Mouse (Mus musculus): ENCODE results near the gene Gm21885. TPM values are rescaled to one million over a fixed set of nuclear protein-coding genes. Genes with fewer than 3 reads are reported as not detected.

Gene Gm21885
- polyA plus RNA-seq, 1 experiment from 2014 or later = not detected

DNA sequence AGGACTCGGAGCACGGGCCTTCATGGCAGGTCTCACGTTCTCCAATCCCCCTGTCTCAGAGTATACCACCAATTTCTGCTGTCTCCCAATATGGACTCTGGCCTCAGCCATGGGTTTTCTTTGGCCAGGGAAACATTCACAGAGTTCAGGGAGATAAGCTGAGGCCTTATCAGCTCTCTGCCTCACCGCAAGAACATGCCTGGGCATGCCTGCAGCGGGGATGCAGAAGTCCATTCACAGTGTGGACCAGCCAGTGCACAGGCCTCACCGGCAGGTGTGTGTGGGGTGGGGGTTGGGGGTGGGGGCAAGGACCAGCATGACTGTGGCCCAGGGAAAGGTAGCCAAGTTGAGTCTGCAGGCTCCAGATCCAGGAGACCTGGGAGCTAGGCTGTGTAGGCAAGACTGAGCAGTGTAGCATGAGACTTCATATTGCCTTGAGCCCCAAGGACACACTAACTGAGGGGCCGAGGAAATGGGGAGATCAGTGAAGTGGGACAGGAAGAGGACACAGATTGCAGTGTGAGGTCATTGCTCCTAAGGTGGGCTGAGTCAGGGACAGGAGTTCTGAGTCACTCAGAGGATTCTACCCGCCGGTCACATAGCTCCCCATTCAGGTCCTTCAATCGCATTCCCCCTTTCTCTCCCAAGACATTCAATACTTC is 7.3 kb upstream of the Gm21885 start:
- 91% methylated on average over 10 of the region's 10 CpGs for WGBS
- Histone ChIP-seq H3K27me3 (ENCODE audit: poor library complexity, severe bottlenecking) (no peaks in the 10 kb centered on the region), H3K36me3 (replicated peaks) (no peaks in the 10 kb centered on the region), H3K4me1 (peaks cover 25% of the 10 kb centered on the region), H3K4me3 (no peak overlapping the region), H3K9me3 (no peaks in the 10 kb centered on the region), H3K27ac (0 out of 2 replicates have a peak overlapping the region, but pooled peaks have one; percentile 58)
- DNase-seq (ENCODE audit: extremely low spot score, low spot score) = no peak

DNA sequence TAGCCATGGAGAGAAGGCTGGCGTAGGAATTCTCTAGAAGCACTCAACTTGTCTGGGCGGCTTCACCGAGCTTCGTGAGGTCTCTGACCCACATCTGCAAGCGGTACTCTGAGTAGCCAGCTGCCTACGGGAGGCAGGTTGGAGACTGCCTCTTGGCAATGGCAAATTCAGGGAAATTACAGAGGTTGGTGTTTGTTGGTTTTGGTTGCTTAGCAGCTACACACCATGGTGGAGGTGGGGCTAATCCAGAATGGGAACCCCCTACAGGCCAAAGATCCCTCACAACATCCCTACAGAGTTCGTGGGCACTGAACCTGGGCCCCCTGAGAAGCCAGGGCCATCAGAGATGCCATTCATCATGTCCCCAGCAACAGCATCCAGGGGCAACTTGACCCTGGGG is 6.4 kb upstream of the Gm21885 start:
- WGBS = 83% methylated on average over 7 of the region's 7 CpGs
- no peak overlapping the region for H3K27ac ChIP-seq
- peaks cover 27% of the 10 kb centered on the region for H3K4me1 ChIP-seq
- no peaks in the 10 kb centered on the region for H3K27me3 ChIP-seq (ENCODE audit: poor library complexity, severe bottlenecking)
- no peak for DNase-seq (ENCODE audit: extremely low spot score, low spot score)
- no peaks in the 10 kb centered on the region for H3K36me3 ChIP-seq (replicated peaks)
- no peak overlapping the region for H3K4me3 ChIP-seq
- H3K9me3 ChIP-seq = no peaks in the 10 kb centered on the region

DNA sequence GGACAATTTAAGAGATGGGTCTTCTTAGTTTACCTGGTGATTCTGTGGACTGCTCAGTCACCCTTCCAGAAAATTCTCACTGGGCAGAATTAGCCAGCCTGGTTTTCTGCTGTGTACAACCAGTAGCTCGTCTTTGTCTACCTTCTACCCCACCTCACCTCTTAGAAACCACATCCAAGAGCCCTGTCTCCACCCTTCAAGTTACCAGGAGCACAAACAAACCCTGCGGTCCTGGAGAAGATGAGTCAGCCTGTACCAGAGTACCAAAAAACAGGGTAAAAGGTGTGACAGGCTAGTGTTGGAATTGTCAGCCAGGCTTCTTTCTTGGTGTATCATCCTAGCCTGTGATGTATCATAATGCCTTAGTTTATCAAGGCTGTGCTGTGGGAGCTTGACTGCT is 6.0 kb upstream of the Gm21885 start:
- no peak overlapping the region for H3K27ac ChIP-seq
- H3K36me3 ChIP-seq (replicated peaks) = no peaks in the 10 kb centered on the region
- no peak overlapping the region for H3K4me3 ChIP-seq
- H3K9me3 ChIP-seq = no peaks in the 10 kb centered on the region
- H3K27me3 ChIP-seq (ENCODE audit: poor library complexity, severe bottlenecking) = no peaks in the 10 kb centered on the region
- H3K4me1 ChIP-seq = peaks cover 31% of the 10 kb centered on the region
- 92% methylated on average over 2 of the region's 2 CpGs for WGBS
- no peak for DNase-seq (ENCODE audit: extremely low spot score, low spot score)

DNA sequence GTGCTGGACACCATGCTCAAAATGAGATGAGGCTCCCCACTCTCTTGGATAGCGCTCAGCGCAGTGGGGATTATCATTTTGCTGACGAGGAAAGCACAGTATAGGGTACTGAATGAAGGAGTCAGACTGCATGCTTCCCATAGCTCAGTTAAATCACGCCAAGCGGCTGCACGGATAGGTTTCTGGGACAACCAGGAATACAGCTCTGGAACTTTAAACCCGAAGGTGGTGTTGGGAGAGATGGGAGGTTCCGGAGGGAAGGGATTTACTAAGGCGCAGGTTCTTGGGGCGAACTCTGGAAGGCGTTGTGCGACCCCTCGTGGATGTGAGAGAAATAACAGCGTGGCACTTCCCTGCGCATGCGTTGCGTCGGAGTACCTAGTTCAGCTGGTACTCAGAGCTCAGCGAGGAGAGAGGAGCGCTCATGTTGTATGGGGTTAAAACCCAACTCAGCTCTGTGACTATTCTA is 4.8 kb upstream of the Gm21885 start:
- 0 out of 2 replicates have a peak, but pooled peaks cover 4% of the 10 kb centered on the region for H3K36me3 ChIP-seq (replicated peaks)
- H3K27me3 ChIP-seq (ENCODE audit: poor library complexity, severe bottlenecking) = no peaks in the 10 kb centered on the region
- no peaks in the 10 kb centered on the region for H3K9me3 ChIP-seq
- H3K4me1 ChIP-seq = peaks cover 37% of the 10 kb centered on the region
- peak; percentile 91 for DNase-seq (ENCODE audit: extremely low spot score, low spot score)
- H3K27ac ChIP-seq = peak overlapping the region; percentile 73
- peak overlapping the region; percentile 40 for H3K4me3 ChIP-seq
- WGBS = 8% methylated on average over 20 of the region's 20 CpGs

DNA sequence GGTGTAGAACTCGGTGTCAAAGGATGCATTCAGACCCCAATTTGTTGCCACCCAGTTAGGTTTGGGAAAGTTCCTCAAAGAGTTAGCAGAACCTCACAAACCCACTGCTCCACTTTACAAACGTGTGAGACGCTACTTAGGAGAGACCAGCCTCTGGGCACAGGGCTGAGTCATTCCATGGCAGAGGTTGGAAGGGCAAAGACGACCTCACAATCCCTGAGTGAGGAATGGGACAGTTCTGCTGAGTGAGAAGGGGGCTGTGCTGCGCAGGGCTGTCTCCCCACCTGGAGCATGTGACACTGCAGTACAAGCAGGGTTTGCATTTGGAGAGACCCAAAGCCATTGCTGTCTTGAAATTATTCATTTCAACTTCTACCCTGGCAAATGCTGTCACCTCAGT is 618 bp downstream of the Gm21885 start:
- Histone ChIP-seq H3K9me3 (no peaks in the 10 kb centered on the region), H3K4me3 (no peak overlapping the region), H3K27me3 (ENCODE audit: poor library complexity, severe bottlenecking) (no peaks in the 10 kb centered on the region), H3K27ac (no peak overlapping the region), H3K36me3 (replicated peaks) (peaks cover 48% of the 10 kb centered on the region), H3K4me1 (peaks cover 16% of the 10 kb centered on the region)
- WGBS = 75% methylated on average over 5 of the region's 5 CpGs
- DNase-seq (ENCODE audit: extremely low spot score, low spot score) = no peak

DNA sequence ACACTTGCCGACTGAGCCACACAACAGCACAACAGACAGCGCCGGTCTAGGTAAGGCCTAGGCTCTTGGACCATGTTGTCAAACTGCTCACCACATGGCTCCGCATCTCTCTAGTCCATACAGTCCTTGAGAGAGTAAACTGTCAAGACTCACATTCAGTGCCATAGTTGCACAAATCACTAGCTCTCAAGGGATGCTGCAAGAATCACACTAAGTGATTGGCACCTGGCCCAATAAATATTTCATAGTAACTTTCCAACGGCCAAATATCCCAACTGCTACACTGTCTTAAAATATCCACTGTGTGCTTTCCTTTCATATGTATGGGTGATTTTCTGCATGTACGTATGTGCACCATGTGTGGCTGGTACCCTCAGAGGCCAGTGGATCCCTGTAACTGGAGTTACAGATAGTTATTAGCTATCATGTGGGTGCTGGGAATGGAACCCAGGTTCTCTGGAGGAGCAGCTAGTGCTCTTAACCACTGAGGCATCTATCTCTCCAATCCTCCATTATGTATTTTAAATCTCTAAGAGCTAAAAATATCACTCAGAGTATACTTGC is 1.9 kb downstream of the Gm21885 start:
- DNase-seq (ENCODE audit: extremely low spot score, low spot score) = no peak
- whole genome bisulfite sequencing = 96% methylated on average over 6 of the region's 6 CpGs
- H3K4me1 ChIP-seq = peaks cover 12% of the 10 kb centered on the region
- no peak overlapping the region for H3K4me3 ChIP-seq
- H3K27me3 ChIP-seq (ENCODE audit: poor library complexity, severe bottlenecking) = no peaks in the 10 kb centered on the region
- no peaks in the 10 kb centered on the region for H3K9me3 ChIP-seq
- H3K27ac ChIP-seq = no peak overlapping the region
- H3K36me3 ChIP-seq (replicated peaks) = peaks cover 61% of the 10 kb centered on the region

DNA sequence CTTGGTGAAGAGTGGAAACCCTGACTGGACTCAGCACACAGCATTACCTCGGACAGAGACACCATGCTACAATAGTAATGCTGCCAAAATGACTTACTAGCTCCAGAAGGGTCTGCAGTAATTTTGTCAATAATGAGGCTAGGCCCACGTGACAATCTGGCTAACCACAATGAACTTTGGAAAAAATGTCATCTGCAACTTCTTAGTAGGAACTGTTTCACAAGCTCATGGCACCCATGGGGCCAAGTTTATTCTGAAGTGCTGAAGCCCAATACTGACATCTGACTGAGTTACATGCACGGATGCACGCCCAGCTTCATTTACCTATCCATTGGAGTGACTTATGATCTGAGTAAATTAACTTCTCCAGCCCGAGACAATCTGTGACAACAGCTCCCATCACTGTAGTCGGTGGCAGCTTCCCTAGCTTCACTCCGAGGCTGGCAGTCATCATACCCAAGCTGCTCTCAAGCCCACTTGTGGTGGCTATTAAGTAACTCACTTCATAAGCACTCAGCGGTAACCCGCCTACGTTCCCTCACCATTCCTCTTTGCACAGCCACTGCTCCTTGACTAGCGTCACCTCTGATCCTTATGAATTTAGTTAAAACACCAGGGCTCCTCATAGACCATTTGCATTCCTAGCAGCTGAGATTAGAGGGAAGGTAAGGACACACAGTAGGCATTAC is 4.4 kb downstream of the Gm21885 start:
- WGBS = 92% methylated on average over 11 of the region's 11 CpGs
- Histone ChIP-seq H3K27me3 (ENCODE audit: poor library complexity, severe bottlenecking) (no peaks in the 10 kb centered on the region), H3K36me3 (replicated peaks) (peaks cover 85% of the 10 kb centered on the region), H3K27ac (no peak overlapping the region), H3K4me1 (peaks cover 3% of the 10 kb centered on the region), H3K4me3 (no peak overlapping the region), H3K9me3 (no peaks in the 10 kb centered on the region)
- DNase-seq (ENCODE audit: extremely low spot score, low spot score) = no peak

DNA sequence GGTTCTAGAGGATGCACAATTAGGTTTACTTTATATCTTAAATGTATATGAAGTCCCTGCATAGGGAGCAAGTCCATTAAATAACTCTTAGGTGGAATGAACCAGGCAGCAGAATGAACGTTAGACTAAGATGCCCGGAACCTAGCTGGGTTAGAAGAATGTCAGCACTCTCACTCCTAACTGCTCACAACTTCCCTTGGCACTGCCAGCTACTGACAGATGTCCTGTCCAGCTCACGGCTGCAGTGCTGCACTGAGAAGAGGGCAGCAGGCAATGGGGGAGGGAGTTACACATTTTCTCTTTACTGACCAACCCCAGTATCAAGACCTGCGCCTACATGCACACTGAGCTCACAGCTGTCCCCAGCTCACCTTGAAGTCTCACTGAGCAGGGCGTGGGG is 5.4 kb downstream of the Gm21885 start:
- WGBS = 95% methylated on average over 5 of the region's 5 CpGs
- DNase-seq (ENCODE audit: extremely low spot score, low spot score) = no peak
- H3K4me1 ChIP-seq = no peaks in the 10 kb centered on the region
- H3K36me3 ChIP-seq (replicated peaks) = peaks cover 92% of the 10 kb centered on the region
- H3K27ac ChIP-seq = no peak overlapping the region
- no peaks in the 10 kb centered on the region for H3K27me3 ChIP-seq (ENCODE audit: poor library complexity, severe bottlenecking)
- no peak overlapping the region for H3K4me3 ChIP-seq
- no peaks in the 10 kb centered on the region for H3K9me3 ChIP-seq

DNA sequence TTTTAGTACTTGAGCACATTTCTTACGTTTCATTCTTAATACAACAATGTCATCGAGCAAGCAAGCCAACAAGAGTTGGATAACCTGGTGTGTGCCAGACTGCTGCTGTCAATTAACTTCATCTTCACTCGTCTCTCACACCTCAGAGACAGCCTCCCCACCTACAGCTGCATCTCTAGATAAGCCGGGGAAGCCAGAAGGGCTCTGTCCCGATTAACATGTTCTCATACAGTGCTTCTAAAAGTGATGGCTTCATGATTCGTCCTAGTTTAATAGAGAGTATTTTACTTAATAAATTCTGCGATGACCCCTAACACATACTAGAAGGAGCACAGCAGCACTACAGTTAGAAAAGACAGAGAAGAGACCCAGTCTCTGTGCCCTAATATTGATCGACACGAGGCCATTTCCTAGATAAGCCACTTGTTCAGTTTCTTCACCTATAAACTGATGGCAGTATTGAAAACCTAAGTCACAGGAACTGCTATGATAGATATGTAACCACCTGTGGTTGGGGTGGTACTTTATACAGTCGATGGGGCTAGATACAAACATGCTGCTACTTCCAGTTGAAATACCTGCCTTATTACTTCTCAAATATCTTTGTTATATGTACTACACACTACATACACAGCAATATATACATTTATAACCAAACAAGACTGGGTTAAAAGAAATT is 8.5 kb downstream of the Gm21885 start:
- Histone ChIP-seq H3K4me3 (no peak overlapping the region), H3K9me3 (no peaks in the 10 kb centered on the region), H3K27ac (no peak overlapping the region), H3K27me3 (ENCODE audit: poor library complexity, severe bottlenecking) (no peaks in the 10 kb centered on the region), H3K4me1 (no peaks in the 10 kb centered on the region), H3K36me3 (replicated peaks) (peaks cover 100% of the 10 kb centered on the region)
- 94% methylated on average over 10 of the region's 10 CpGs for WGBS
- DNase-seq (ENCODE audit: extremely low spot score, low spot score) = no peak

DNA sequence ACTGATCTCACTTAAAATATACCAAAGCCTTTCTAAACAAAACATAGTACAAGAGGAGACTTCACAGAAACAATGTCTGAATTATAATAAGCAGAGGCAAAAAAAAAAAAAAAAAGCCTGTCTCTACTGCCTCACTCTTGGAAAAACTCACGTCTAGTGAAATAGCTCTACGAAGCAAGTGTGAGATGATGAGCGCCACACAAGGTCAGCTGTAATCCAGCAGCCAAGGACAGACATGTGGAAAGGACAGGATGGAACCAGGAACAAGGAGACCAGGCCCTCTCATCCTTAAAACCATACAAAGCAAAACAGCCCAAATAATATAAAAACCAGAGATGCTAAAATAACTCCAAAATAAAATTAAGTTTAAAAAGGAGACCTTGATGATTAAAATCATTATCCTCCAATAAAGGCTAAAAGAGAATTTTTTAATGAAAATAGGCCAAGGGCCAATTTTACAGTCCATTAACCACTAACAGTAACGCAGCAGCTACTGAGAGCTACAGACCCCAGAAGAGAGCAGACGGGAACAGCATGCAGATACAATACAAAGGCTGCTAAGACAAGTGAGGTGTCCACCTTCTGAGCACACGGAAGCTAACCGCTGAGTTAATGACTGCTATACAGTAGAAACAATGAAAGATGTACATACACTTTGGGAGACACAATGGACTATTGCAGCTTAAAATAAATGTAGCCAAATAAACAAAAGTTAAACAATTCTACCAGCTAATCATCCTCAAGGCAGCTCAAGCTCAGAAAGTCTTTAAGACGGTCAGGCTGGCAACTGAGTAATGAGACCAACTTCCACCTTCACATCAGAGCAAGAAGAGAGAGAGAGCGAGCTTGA is 13.5 kb downstream of the Gm21885 start:
- 83% methylated on average over 9 of the region's 9 CpGs for WGBS
- DNase-seq (ENCODE audit: extremely low spot score, low spot score) = no peak
- Histone ChIP-seq H3K4me1 (no peaks in the 10 kb centered on the region), H3K36me3 (replicated peaks) (peaks cover 100% of the 10 kb centered on the region), H3K4me3 (no peak overlapping the region), H3K9me3 (no peaks in the 10 kb centered on the region), H3K27ac (no peak overlapping the region), H3K27me3 (ENCODE audit: poor library complexity, severe bottlenecking) (no peaks in the 10 kb centered on the region)

DNA sequence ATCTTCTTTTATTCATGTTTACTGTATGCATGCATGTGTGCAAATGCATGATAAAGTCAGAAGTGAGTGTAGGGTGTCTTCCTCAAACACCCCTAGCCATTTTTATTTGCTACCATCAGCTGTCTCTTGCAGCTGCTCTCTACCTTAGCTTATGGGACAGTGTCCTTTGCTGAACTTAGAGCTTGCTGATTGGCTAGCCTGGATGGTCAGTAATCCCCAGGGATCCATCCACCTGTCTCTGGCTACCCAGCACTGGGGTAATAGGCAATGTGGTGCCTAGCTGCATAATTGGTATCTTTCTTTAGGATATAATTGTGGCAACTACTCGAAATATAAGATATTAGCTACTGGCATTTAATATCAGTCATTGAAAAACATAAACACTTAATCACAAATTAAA is 31.1 kb downstream of the Gm21885 start:
- Histone ChIP-seq H3K36me3 (replicated peaks) (peaks cover 59% of the 10 kb centered on the region), H3K4me1 (peaks cover 34% of the 10 kb centered on the region), H3K4me3 (no peak overlapping the region), H3K9me3 (no peaks in the 10 kb centered on the region), H3K27ac (no peak overlapping the region), H3K27me3 (ENCODE audit: poor library complexity, severe bottlenecking) (no peaks in the 10 kb centered on the region)
- no peak for DNase-seq (ENCODE audit: extremely low spot score, low spot score)
- WGBS = 91% methylated on average over 1 of the region's 1 CpGs

DNA sequence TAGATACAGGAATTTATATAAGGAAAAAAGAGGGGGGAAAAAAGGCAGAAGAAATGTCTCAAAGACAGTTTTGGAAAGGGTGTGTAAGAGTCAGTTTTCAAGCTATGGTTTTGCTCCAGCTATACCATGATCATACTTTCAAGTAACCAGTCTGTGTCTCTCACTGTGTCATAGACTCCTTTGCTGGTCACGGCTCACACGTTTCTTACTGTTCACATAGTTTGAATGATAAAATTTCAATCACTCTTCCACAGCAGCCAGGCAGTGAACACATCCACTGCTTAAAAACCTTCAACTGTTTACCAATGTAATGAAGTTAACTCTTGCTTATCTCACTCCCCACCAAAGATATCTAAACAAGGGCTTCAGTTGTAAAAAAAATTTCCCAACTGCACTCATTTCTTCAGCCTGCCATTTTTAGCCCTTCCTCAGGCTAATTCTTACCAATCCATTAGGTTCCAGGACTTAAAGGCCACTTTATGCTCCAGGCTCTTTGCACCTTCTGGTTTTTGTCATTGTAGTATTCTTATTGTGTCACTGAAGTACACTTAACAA is 32.5 kb downstream of the Gm21885 start:
- H3K27ac ChIP-seq = no peak overlapping the region
- H3K27me3 ChIP-seq (ENCODE audit: poor library complexity, severe bottlenecking) = no peaks in the 10 kb centered on the region
- H3K4me1 ChIP-seq = peaks cover 41% of the 10 kb centered on the region
- H3K36me3 ChIP-seq (replicated peaks) = peaks cover 59% of the 10 kb centered on the region
- DNase-seq (ENCODE audit: extremely low spot score, low spot score) = no peak
- 94% methylated on average over 2 of the region's 2 CpGs for WGBS
- H3K9me3 ChIP-seq = no peaks in the 10 kb centered on the region
- H3K4me3 ChIP-seq = no peak overlapping the region

Data from forebrain, embryonic 10.5 days (tissue).